Mouse (Mus musculus) liver, embryonic 14.5 days (tissue): ENCODE results near the gene Sbno2.
A peak's percentile ranks its signal among the peaks of the same experiment; 100 is the strongest.

Experiments
- CTCF ChIP-seq: IDR thresholded peaks from 2 replicates; pipeline ENCODE4 v1.5.1; 2016; ENCODE audit warnings: antibody characterized with exemption, low read depth, control low read depth
- EP300 ChIP-seq: IDR thresholded peaks from 2 replicates; pipeline ENCODE4 v1.6.1; 2016; ENCODE audit warnings: antibody characterized with exemption, low read depth

DNA sequence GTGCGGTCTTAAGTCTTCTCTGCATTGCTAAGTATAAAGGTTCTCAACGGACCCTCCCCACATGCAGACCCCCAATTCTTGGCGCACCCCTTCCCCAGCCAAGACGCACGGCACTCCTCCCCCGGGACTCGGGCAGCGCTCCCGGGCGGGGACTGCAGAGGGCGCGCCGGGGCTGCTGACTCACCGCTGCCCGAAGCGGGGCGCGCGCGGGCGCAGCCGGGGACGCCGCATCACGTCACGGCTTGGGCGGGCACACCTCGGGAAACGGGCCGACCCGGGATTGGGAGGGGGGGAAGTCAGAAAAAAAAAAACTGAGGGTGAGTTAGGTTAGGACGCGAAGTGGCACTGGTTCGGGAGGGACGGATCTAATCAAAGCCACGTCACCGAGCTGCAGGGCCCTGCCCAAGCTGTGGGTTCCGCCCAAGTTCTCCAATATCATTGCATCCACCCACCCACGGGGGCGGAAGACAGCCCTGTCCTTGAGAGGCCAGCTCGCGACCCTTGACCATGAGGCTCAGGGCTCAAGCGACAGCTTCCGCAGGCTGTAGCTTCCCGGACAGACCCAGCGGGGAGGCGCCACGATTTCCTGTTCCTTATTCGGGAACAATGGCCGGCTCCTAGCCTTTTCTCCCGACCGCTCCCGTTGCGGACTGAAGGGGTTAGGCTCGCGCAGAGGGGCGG is 43.4 kb upstream of the Sbno2 start:
- no peak for TF ChIP-seq EP300
- peak; percentile 68 for TF ChIP-seq CTCF
